ENCODE assay signal across 27 mouse cellular contexts in the genomic region with DNA sequence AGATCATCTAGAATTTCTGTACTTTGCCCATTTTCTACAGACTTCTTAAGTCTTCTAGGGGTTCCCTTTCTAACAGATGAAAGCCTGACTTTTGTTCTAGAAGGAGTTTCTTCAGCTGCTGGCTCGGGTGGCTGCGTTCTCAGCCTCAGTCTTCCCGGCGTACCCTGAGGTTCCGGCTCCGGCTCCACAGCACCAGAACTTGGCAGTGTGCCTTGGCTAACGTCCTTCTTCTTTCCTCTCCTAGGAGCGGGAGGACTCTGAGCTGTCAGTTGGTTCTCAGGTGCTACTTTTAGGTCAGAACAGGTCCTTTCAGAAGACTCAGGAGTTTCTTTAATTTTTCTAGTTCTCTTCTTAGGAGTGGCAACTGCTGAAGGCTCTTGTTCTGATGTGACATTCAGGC. TPM values are rescaled to one million over a fixed set of nuclear protein-coding genes. Genes with fewer than 3 reads are reported as not detected.
DNase-seq lines count a peak whose midpoint lies in the region; TF ChIP-seq lines count a peak whose summit lies in the region.
"Had no signal": no experiment of that assay in that cellular context is flagged by ENCODE, and none has a peak within 500 bp of the region (broad histone marks: within the 10 kb centered on the region; RNA-seq: fewer than 3 reads in every experiment).

No protein-coding gene starts in this region.

- H3K27me3 ChIP-seq in cerebellum, adult 2 months (ENCODE audit: control insufficient read depth, insufficient read depth, low read length), result no peaks in the 10 kb centered on the region
- no peaks in the 10 kb centered on the region for H3K27me3 ChIP-seq in midbrain, embryonic 10.5 days (ENCODE audit: low read depth, poor library complexity, severe bottlenecking)
- H3K27me3 ChIP-seq: embryonic facial prominence, embryonic 15.5 days; heart, embryonic 15.5 days; megakaryocyte, embryonic 14.5 days; midbrain, embryonic 15.5 days had no signal

- peaks cover 100% of the 10 kb centered on the region for H3K36me3 ChIP-seq in midbrain, embryonic 10.5 days

- H3K4me1 ChIP-seq in cerebellum, adult 2 months (ENCODE audit: control insufficient read depth, insufficient read depth, low read length), result peaks cover 10% of the 10 kb centered on the region; the same call in 1 of the 2 replicates
- H3K4me1 ChIP-seq in midbrain, embryonic 10.5 days, result no peaks in the 10 kb centered on the region
- H3K4me1 ChIP-seq: embryonic facial prominence, embryonic 15.5 days; heart, embryonic 15.5 days; midbrain, embryonic 15.5 days had no signal

- intact Hi-C loops in heart, postnatal 36 days (cut with DNase I), result loop anchor here (5.0 kb wide), 1 partner anchor 34 kb away; no protein-coding TSS in a partner anchor
- intact Hi-C loops in left cerebral cortex, postnatal 25 days (cut with DNase I), result no loop called here

- no peaks in the 10 kb centered on the region for H3K9me3 ChIP-seq in midbrain, embryonic 10.5 days (replicated peaks)
- H3K9me3 ChIP-seq: embryonic facial prominence, embryonic 15.5 days; heart, embryonic 15.5 days; megakaryocyte, embryonic 14.5 days; midbrain, embryonic 15.5 days had no signal

- no peak overlapping the region for H3K4me3 ChIP-seq in cerebellum, adult 2 months (replicated peaks; ENCODE audit: insufficient read depth, low read depth, low read length)
- H3K4me3 ChIP-seq in midbrain, embryonic 10.5 days, result no peak overlapping the region
- H3K4me3 ChIP-seq: embryonic facial prominence, embryonic 15.5 days; heart, embryonic 15.5 days; layer of hippocampus, adult 2 months; megakaryocyte, embryonic 14.5 days; midbrain, embryonic 15.5 days; myocyte had no signal

- WGBS in cerebellum, adult 2 months, result 12% methylated on average over 8 of the region's 8 CpGs
- WGBS in midbrain, embryonic 10.5 days, result 95% methylated on average over 8 of the region's 8 CpGs

- peak; percentile 88 for DNase-seq in heart, adult 11 months
- no peak for DNase-seq in heart, postnatal 36 days
- DNase-seq in left cerebral cortex, postnatal 25 days (ENCODE audit: low spot score in 2 of 2), result peak; percentile 13 to 25
- DNase-seq in left cerebral cortex, adult 18-20 months (ENCODE audit: low spot score in 2 of 2), result no peak
- DNase-seq in cerebellum, adult 2 months, result peak; percentile 69 to 72
- peak; percentile 36 to 38 for DNase-seq in cerebellum, postnatal 14 days
- no peak for DNase-seq in midbrain, embryonic 10.5 days (ENCODE audit: low spot score)
- no peak for DNase-seq in spleen, postnatal 10 days (ENCODE audit: low spot score in 2 of 2)
- DNase-seq: forebrain, postnatal 0 days; left cerebral cortex, postnatal 4 days; liver; spleen, adult 18-20 months; thymus, adult 2 months had no signal

- no peak for TF ChIP-seq POLR2A in cerebellum, adult 2 months (IDR thresholded peaks at IDR 0.05; ENCODE audit: borderline replicate concordance, insufficient read depth, low read length)

- no peak overlapping the region for H3K27ac ChIP-seq in cerebellum, adult 2 months (ENCODE audit: insufficient read depth, low read length)
- no peak overlapping the region for H3K27ac ChIP-seq in midbrain, embryonic 10.5 days (replicated peaks)
- H3K27ac ChIP-seq: embryonic facial prominence, embryonic 15.5 days; heart, embryonic 15.5 days; layer of hippocampus, adult 2 months; midbrain, embryonic 15.5 days had no signal

- no peak for TF ChIP-seq CTCF in cerebellum, adult 2 months (IDR thresholded peaks at IDR 0.05; ENCODE audit: borderline replicate concordance, insufficient read depth, low read depth, low read length)

RNA-seq across cellular contexts. Expression of a gene that starts 7.9 kb away (rescaled TPM):
- total RNA-seq in heart, postnatal 36 days (2021), result under 1 TPM; 0.43 to 0.53 TPM
- total RNA-seq in left cerebral cortex, postnatal 25 days (2021), result under 1 TPM in 1 of 2 experiments, not detected in 1; 0.23 TPM
- total RNA-seq in left cerebral cortex, adult 18-20 months (2021), result under 1 TPM; 0.12 to 0.16 TPM
- polyA plus RNA-seq in cerebellum, adult 2 months (2012; rRNA removed), result 0.05 and 0.07 TPM in 2 replicates
- 0.05 TPM in 1 of 2 replicates, not detected in the other for polyA plus RNA-seq in midbrain, embryonic 10.5 days (2016; fragmentation: Nextera tagmentation; extraction: Ambion mirVana)
- total RNA-seq: forebrain, postnatal 0 days; hematopoietic stem cell, adult 5-6 weeks had no signal
- polyA plus RNA-seq: forebrain, postnatal 0 days; kidney, embryonic 14.5 days; liver, embryonic 16.5 days; lung, postnatal 0 days; midbrain, embryonic 15.5 days; neural tube, embryonic 14.5 days; stomach, embryonic 14.5 days had no signal

RNA-seq across cellular contexts. Expression of a gene that starts 50.2 kb away (rescaled TPM):
- not detected for total RNA-seq in heart, postnatal 36 days (2021)
- total RNA-seq in left cerebral cortex, postnatal 25 days (2021), result not detected
- under 1 TPM in 1 of 2 experiments, not detected in 1; 0.26 TPM for total RNA-seq in left cerebral cortex, adult 18-20 months (2021)
- not detected in 2 replicates for polyA plus RNA-seq in cerebellum, adult 2 months (2012; rRNA removed)
- 0.10 and 0.31 TPM in 2 replicates for polyA plus RNA-seq in midbrain, embryonic 10.5 days (2016; fragmentation: Nextera tagmentation; extraction: Ambion mirVana)
- total RNA-seq: adrenal gland, adult 18-20 months; forebrain, postnatal 0 days; heart, adult 18-20 months; layer of hippocampus, adult 2 months had no signal
- polyA plus RNA-seq: forebrain, postnatal 0 days; heart, embryonic 15.5 days; lung, postnatal 0 days; thymus, adult 2 months had no signal

RNA-seq across cellular contexts. Expression of a gene that starts 50.5 kb away (rescaled TPM):
- 10 to 100 TPM; 19.4 to 21.8 TPM for total RNA-seq in heart, postnatal 36 days (2021)
- 10 to 100 TPM; 30.4 to 34.8 TPM for total RNA-seq in left cerebral cortex, postnatal 25 days (2021)
- 10 to 100 TPM; 35.8 to 37.2 TPM for total RNA-seq in left cerebral cortex, adult 18-20 months (2021)
- polyA plus RNA-seq in cerebellum, adult 2 months (2012; rRNA removed), result 31.9 and 34.4 TPM in 2 replicates
- 27.3 and 28.1 TPM in 2 replicates for polyA plus RNA-seq in midbrain, embryonic 10.5 days (2016; fragmentation: Nextera tagmentation; extraction: Ambion mirVana)

Comparison
In these comparisons a context has a peak if more than half of its experiments do, and no peak if none do; other contexts are left out.
1. DNase-seq: peak in heart, adult 11 months (single experiment), left cerebral cortex, postnatal 25 days (2 of 2), cerebellum, adult 2 months (2 of 2) and cerebellum, postnatal 14 days (2 of 2); none in heart, postnatal 36 days (0 of 2), left cerebral cortex, adult 18-20 months (0 of 2), midbrain, embryonic 10.5 days (single experiment) and spleen, postnatal 10 days (0 of 2).